Mouse (Mus musculus) liver, postnatal 0 days (tissue): ENCODE measurements around the gene Imp4. TPM values are rescaled to one million over a fixed set of nuclear protein-coding genes. Genes with fewer than 3 reads are reported as not detected.

ENCODE experiments used
- ATAC-seq: fragments of 200-750 bp; cut with Nextera tagmentation; 2 replicates; pipeline ENCODE4 v1.8.0; 2017; ENCODE audit warnings: mild to moderate bottlenecking, moderate library complexity
- DNase-seq: peaks from one replicate; pipeline ENCODE4 v3.0.0-alpha.2; 2016
- H3K27ac ChIP-seq: fragments of 300-500 bp; sonication (generic); 2 replicates; pipeline ENCODE4 v1.5.1; 2014; ENCODE audit warnings: antibody characterized with exemption, moderate library complexity, mild to moderate bottlenecking, low read depth
- H3K27me3 ChIP-seq: fragments of 300-500 bp; sonication (generic); 2 replicates; pipeline ENCODE4 v1.6.1; 2014; ENCODE audit warnings: low read length, control low read depth, mixed read lengths; ENCODE audit not compliant: insufficient read depth
- H3K36me3 ChIP-seq: fragments of 300-500 bp; sonication (generic); replicated peaks from 2 replicates; pipeline ENCODE4 v1.6.1; 2014; ENCODE audit warnings: mild to moderate bottlenecking, control low read depth, low read length, moderate library complexity, mixed read lengths; ENCODE audit not compliant: insufficient read depth
- H3K4me1 ChIP-seq: fragments of 300-500 bp; sonication (generic); 2 replicates; pipeline ENCODE4 v1.6.1; 2014; ENCODE audit warnings: antibody characterized with exemption, mild to moderate bottlenecking, control low read depth; ENCODE audit not compliant: insufficient read depth
- H3K4me2 ChIP-seq: fragments of 300-500 bp; sonication (generic); 2 replicates; pipeline ENCODE4 v1.6.1; 2014; ENCODE audit warnings: low read depth, mild to moderate bottlenecking, low read length, moderate library complexity, mixed read lengths
- H3K4me3 ChIP-seq: fragments of 300-500 bp; sonication (generic); 2 replicates; pipeline ENCODE4 v1.5.1; 2014; ENCODE audit warnings: low read depth, low read length
- H3K9ac ChIP-seq: fragments of 300-500 bp; sonication (generic); replicated peaks from 2 replicates; pipeline ENCODE4 v1.6.1; 2014; ENCODE audit warnings: mild to moderate bottlenecking, moderate library complexity
- H3K9me3 ChIP-seq: fragments of 300-500 bp; sonication (generic); 2 replicates; pipeline ENCODE4 v1.6.1; 2016; ENCODE audit warnings: mild to moderate bottlenecking, control low read depth, low read length, mixed read lengths
- CTCF ChIP-seq: sonication (generic); IDR thresholded peaks from 2 replicates; pipeline ENCODE4 v1.5.1; 2016; ENCODE audit warnings: antibody characterized with exemption, low read depth
- EP300 ChIP-seq: IDR thresholded peaks from 2 replicates; pipeline ENCODE4 v1.6.1; 2016; ENCODE audit warnings: antibody characterized with exemption, low read depth, mild to moderate bottlenecking
- WGBS: fragments of 180-500 bp; shearing (Covaris S2); extraction: QIAGEN DNeasy Blood & Tissue Kit; methylation state at CpG from one replicate; pipeline ENCODE4 v1.1.7; 2014; ENCODE audit not compliant: insufficient replicate concordance; 5-methylcytosine and 5-hydroxymethylcytosine counted together
- microRNA-seq: library from miRNA; unstranded; fragments of <30 nt; microRNA quantifications from one replicate; pipeline ENCODE4, GENCODE M21; 2016
- polyA plus RNA-seq: library from polyadenylated mRNA; unstranded; fragments of >200 nt; fragmentation: Nextera tagmentation; extraction: Ambion mirVana; gene quantifications from 2 replicates; pipeline ENCODE4 v1.2.1, GENCODE M21; 2015

Imp4 gene
- polyA plus RNA-seq, 1 experiment from 2014 or later = 41.6 TPM

DNA sequence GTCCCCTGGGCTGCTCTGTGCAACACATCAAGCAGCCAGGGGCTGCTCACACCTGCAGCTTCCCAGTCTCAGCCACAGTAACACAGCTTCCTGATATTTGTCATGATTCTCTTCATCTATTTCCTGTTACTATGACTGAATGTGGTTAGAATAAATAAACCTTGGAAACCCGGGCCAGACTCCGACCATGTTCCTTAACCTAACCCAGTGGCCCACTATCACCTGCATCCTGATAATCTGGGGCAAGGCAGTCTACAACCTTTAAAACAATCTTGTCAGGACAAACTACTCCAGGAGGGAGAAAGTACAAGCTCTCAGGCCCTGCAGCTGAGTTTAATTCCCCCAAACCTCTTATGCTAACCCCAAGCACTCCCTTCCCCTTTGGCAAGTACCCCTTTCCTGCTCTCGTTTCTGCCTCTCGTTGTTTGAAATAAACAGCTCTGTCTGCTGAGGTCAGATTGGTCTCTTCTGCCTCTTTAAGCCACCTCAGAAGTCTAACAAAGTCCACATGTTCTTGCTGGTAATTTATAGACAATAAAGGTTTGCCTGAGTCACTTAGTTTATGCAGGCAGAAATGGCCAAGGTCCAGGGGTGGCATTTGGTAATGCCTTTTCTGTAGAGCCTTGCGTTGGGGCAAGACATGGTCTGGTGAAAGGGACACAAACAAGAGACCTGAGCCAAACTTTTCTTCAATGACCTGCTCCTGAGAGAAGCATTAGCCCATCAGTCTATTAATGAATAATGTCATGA, 42.4 kb downstream of the Imp4 start:
- H3K9ac ChIP-seq = no peak overlapping the region
- H3K9me3 ChIP-seq = no peaks in the 10 kb centered on the region
- no peaks in the 10 kb centered on the region for H3K36me3 ChIP-seq
- WGBS = 40% methylated on average over 5 of the region's 5 CpGs
- H3K4me1 ChIP-seq = peaks cover 34% of the 10 kb centered on the region
- no peak for DNase-seq
- peak overlapping the region; percentile 7; the same call in 1 of the 2 replicates for H3K27ac ChIP-seq
- H3K4me2 ChIP-seq = no peak overlapping the region
- H3K4me3 ChIP-seq = no peak overlapping the region
- TF ChIP-seq EP300 (no peak), CTCF (no peak)
- no peaks in the 10 kb centered on the region for H3K27me3 ChIP-seq
- no peak for ATAC-seq

DNA sequence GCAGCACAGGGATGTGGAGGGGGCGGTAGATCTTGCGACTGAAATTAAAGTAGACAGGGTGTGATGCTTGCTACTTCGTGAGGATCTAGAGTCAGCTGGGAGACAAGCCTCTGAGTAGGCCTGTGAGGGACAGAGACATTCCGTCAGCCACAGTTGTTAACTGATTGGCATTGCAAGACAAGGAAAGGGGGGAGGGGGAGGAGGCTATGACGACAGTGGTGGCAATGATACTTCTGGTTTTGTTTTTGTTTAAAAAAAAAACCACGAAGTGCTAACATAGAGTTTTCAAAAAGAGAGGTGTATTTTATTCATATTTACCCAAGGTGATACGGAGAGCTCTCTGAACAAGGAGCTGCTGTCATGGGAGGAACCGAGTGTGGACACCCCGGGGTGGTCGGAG, 44.8 kb downstream of the Imp4 start:
- no peak for TF ChIP-seq EP300
- TF ChIP-seq CTCF = no peak
- H3K9me3 ChIP-seq = no peaks in the 10 kb centered on the region
- H3K27me3 ChIP-seq = no peaks in the 10 kb centered on the region
- ATAC-seq (no peak), DNase-seq (no peak)
- WGBS = 55% methylated on average over 10 of the region's 10 CpGs
- H3K27ac ChIP-seq = no peak overlapping the region
- H3K4me2 ChIP-seq = no peak overlapping the region
- no peak overlapping the region for H3K4me3 ChIP-seq
- no peak overlapping the region for H3K9ac ChIP-seq
- no peaks in the 10 kb centered on the region for H3K36me3 ChIP-seq
- peaks cover 29% of the 10 kb centered on the region for H3K4me1 ChIP-seq

DNA sequence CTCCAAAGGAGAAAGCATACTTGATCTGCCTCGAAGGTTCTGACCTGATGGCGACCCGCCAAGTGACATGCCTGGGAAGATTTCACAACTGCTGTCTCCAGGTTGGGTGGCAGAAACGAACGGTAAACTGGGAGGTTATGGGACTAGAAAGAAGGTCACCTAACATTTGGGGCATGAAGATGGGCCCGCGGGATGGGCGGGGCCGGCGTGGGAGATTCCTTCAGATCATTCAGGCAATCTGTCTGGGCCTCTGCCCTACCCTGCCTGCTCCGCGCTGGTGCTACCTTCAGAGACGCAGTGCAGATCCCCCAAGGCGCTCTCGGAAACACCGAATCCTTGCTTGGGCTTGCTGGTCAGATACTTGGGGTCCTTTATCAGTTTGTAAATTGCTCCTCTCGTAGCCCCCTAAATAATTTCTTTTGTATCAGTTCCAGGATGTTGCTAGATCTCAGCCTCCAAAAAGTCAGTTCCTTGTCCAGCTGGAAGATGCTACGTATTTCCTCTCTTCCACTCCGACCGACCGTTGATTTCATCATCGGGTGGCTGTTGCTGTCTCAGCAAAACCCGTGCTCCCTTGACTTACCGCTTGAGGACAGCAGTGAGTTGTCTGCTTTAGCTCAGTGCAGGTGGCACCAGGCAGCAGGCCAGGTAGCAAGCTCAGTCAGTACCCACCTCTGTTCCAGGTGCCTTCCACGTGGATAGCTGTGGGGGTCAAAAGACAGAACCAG, 46.0 kb downstream of the Imp4 start:
- H3K4me1 ChIP-seq = peaks cover 25% of the 10 kb centered on the region
- 5% methylated on average over 25 of the region's 25 CpGs for WGBS
- H3K4me2 ChIP-seq = peak overlapping the region; percentile 68
- TF ChIP-seq CTCF (peak; percentile 83), EP300 (no peak)
- DNase-seq = peak; percentile 66
- H3K4me3 ChIP-seq = peak overlapping the region; percentile 34
- peak overlapping the region; percentile 66 for H3K27ac ChIP-seq
- H3K36me3 ChIP-seq = no peaks in the 10 kb centered on the region
- no peaks in the 10 kb centered on the region for H3K9me3 ChIP-seq
- peak overlapping the region; percentile 49 for H3K9ac ChIP-seq
- ATAC-seq = peak; percentile 65
- no peaks in the 10 kb centered on the region for H3K27me3 ChIP-seq

DNA sequence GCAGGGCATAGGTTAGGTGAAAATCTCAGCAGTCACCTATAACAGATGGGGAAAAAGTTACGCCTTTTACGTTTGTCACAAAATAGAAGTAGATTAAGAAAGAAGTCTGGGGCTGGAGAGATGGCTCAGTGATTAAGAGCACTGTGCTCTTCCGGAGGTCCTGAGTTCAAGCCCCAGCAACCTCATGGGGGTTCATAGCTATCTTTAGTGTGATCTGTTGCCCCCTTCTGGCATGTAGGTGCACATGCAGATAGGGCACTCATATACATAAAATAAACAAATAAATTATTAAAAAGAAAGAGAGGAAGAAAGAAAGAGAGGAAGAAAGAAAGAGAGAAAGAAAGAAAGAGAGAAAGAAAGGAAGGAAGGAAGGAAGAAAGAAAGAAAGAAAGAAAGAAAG, 47.7 kb downstream of the Imp4 start:
- no peaks in the 10 kb centered on the region for H3K9me3 ChIP-seq
- no peaks in the 10 kb centered on the region for H3K36me3 ChIP-seq
- no peak overlapping the region for H3K9ac ChIP-seq
- H3K4me1 ChIP-seq = peaks cover 15% of the 10 kb centered on the region
- TF ChIP-seq CTCF = peak; percentile 39
- no peak for TF ChIP-seq EP300
- H3K4me2 ChIP-seq = no peak overlapping the region
- H3K27ac ChIP-seq = no peak overlapping the region
- DNase-seq (no peak), ATAC-seq (no peak)
- no peak overlapping the region for H3K4me3 ChIP-seq
- 82% methylated on average over 3 of the region's 3 CpGs for WGBS
- H3K27me3 ChIP-seq = no peaks in the 10 kb centered on the region

DNA sequence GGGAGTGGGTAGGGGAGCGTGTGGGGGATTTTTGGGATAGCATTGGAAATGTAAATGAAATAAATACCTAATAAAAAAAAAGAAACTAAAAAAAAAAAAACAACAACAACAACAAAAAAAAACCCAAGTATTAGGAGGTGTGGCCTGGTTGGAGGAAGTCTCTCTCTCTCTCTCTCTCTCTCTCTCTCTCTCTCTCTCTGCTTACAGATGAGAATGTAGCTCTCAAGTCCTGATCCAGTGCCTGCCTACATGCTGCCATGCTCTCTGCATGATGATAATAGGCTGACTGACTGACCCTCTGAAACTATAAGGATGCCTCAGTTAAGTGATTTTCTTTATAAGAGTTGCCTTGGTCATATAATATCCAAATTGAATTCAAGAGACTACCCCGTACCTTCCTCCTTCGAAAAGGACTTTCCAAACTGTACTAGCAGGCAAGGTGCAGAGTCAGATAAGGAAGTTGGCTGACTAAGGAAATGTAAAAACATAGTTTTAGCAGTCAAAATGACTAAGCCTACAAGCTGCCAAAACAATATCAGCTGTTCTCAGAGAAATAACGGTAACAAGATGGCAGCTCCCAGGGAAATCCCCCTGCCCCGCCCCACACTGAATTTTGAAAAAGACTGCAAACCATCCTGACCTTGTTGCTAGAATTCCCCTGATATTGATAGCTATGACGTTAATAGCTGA, 50.3 kb downstream of the Imp4 start:
- Histone ChIP-seq H3K9ac (no peak overlapping the region), H3K27ac (no peak overlapping the region), H3K27me3 (no peaks in the 10 kb centered on the region), H3K4me2 (no peak overlapping the region), H3K4me3 (no peak overlapping the region), H3K36me3 (no peaks in the 10 kb centered on the region), H3K9me3 (no peaks in the 10 kb centered on the region), H3K4me1 (peaks cover 9% of the 10 kb centered on the region)
- ATAC-seq (peak; percentile 68), DNase-seq (no peak)
- 53% methylated on average over 6 of the region's 6 CpGs for WGBS
- TF ChIP-seq EP300 (peak; percentile 89), CTCF (no peak)

DNA sequence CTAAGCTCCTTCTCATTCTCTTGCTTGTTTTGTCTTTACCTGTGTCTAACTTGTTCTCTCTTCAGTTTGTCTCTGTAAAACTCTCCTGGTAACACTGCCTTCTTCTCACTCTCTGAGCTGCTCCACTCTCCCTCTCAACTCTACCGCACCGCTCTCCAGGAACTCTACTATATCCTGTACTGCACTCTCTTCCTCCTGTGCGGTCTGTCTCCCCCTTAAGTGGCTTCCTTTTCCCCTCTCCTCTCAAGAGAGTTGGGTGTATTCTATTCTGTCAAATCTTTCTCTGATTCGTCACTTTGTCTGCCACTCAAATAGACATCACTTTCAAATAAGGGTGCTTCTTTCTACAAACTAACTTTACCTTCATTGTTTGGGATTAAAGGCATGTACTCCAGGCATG, 51.8 kb downstream of the Imp4 start:
- ATAC-seq = no peak
- no peaks in the 10 kb centered on the region for H3K36me3 ChIP-seq
- no peak overlapping the region for H3K27ac ChIP-seq
- H3K9ac ChIP-seq = no peak overlapping the region
- no peak for DNase-seq
- no peak overlapping the region for H3K4me2 ChIP-seq
- no peaks in the 10 kb centered on the region for H3K4me1 ChIP-seq
- TF ChIP-seq EP300 = no peak
- TF ChIP-seq CTCF = no peak
- H3K4me3 ChIP-seq = no peak overlapping the region
- no peaks in the 10 kb centered on the region for H3K27me3 ChIP-seq
- WGBS = 64% methylated on average over 4 of the region's 4 CpGs
- H3K9me3 ChIP-seq = no peaks in the 10 kb centered on the region

Small RNA genes lying within 50 kb of the gene (microRNA-seq; reads per million reads assigned to microRNA genes)
- gene Mir5103 = 4.1 reads per million, percentile 3 among the genes with 10 or more reads in this experiment

Other genes with a start within 250 kb of the Imp4 start
- gene Ccdc115, start 179 bp upstream of the Imp4 start, polyA plus RNA-seq = 19.0 and 21.0 TPM in 2 replicates
- 28.2 and 32.1 TPM in 2 replicates for gene Ptpn18, start 19.9 kb downstream of the Imp4 start, polyA plus RNA-seq
- not detected in 2 replicates for gene Prss39, start 58.6 kb downstream of the Imp4 start, polyA plus RNA-seq
- gene Cfc1, start 95.8 kb downstream of the Imp4 start, polyA plus RNA-seq = not detected in 2 replicates
- not detected in 2 replicates for gene Prss40, start 121.1 kb downstream of the Imp4 start, polyA plus RNA-seq
- gene Amer3, start 139.8 kb downstream of the Imp4 start, polyA plus RNA-seq = not detected in 2 replicates